Mouse (Mus musculus): ENCODE data around the gene Zmynd8.

Gene Zmynd8

GRCm38 (mm10) chr2:165899474-165899873 is 658 bp upstream of the Zmynd8 start:
- DNase-seq (ENCODE audit: low spot score in 2 of 2): no peak

GRCm38 (mm10) chr2:165896171-165896570 is 2.6 kb downstream of the Zmynd8 start:
- DNase-seq (ENCODE audit: low spot score in 2 of 2): no peak

DNA sequence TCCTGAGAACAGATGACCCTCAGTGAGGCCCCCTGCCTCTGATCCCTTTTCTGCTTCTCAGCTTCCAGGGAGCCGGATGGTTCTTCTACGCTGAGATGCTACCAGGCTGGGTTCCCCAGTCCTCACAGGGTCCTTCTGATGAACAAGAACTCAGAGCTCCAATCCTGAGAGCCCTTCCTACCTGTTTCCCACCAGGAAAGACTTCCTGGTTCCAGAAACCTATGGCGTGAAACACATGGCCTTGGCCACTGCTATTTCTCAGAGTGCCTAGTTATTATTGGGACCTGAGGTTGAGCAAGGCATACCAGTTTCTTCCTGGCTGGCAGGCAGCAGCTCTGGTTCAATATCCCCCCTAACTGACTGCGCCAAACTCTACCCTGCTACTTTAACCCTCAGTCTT is 3.1 kb downstream of the Zmynd8 start:
- no peak for DNase-seq (ENCODE audit: low spot score in 2 of 2)

DNA sequence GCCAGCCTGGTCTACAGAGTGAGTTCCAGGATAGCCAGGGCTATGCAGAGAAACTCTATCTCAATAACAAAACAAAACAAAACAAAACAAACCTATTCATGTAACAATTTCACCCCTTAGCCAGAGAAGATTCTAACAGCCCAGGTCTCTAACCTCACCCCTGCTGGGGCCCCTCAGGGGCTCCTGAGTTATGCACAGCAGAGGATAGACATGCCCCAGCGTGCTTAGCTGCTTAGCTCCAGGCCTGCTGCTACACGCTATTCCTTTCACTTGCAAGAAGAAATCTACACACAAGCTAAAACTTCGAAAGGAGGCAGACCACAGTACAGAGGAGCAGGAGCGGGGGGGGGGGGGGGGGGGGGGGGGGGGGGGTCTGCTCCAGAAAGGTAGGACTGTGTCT is 4.3 kb downstream of the Zmynd8 start:
- DNase-seq (ENCODE audit: low spot score in 2 of 2): no peak

GRCm38 (mm10) chr2:165893232-165893631 is 5.6 kb downstream of the Zmynd8 start:
- no peak for DNase-seq (ENCODE audit: low spot score in 2 of 2)

- DNase-seq (ENCODE audit: low spot score in 2 of 2): no peak
These were observed 6.2 kb downstream of the Zmynd8 start for GRCm38 (mm10) chr2:165892626-165893025.

DNA sequence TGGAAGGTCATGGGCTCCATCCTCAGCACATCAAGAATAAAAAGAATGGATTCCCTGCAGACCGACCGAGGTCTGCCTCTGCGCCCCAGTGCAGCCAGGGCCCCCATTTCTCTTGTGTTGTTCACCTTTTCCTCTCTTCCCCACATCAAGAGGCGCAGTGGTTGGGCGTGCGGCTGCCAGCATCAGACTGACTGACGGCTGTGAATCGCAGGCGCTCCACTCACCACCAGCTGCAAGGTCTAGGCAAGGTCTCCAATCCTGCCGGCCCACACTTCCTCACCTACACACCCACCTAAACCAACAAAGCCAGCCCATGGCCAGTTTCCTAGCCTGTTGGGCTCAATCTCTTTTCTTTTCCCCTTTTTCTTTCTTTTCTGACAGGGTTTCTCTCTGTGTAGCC is 8.4 kb downstream of the Zmynd8 start:
- no peak for DNase-seq (ENCODE audit: low spot score in 2 of 2)

- no peak for DNase-seq (ENCODE audit: low spot score in 2 of 2)
These were observed 8.9 kb downstream of the Zmynd8 start for GRCm38 (mm10) chr2:165889874-165890273.

DNA sequence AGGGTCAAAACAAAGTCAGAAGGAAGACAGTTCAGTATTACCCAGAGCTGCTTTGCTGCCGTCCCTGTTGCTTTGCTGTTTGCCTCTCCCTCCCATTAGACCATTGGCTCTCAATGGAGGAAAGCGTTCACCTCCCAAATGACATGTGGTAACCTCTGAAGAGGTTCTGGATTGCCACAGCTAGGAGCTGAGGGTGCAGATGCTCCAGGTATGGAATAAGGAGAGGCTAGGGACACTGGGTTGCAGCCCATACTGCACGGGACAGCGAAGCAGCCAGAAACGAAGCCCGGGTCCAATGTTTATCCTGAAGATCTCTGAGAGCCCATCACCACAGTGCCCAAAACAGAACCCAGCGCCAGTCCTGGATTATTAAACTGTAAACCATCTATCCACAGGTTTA is 9.6 kb downstream of the Zmynd8 start:
- DNase-seq (ENCODE audit: low spot score in 2 of 2): no peak

GRCm38 (mm10) chr2:165888813-165889221 is 10.0 kb downstream of the Zmynd8 start:
- no peak for DNase-seq (ENCODE audit: low spot score in 2 of 2)

- peak in 1 of 2 experiments; percentile 78 for DNase-seq (ENCODE audit: low spot score in 2 of 2)
These were observed 10.4 kb downstream of the Zmynd8 start for GRCm38 (mm10) chr2:165888396-165888795.

GRCm38 (mm10) chr2:165886857-165887628 is 11.8 kb downstream of the Zmynd8 start:
- DNase-seq (ENCODE audit: low spot score in 2 of 2): no peak

DNA sequence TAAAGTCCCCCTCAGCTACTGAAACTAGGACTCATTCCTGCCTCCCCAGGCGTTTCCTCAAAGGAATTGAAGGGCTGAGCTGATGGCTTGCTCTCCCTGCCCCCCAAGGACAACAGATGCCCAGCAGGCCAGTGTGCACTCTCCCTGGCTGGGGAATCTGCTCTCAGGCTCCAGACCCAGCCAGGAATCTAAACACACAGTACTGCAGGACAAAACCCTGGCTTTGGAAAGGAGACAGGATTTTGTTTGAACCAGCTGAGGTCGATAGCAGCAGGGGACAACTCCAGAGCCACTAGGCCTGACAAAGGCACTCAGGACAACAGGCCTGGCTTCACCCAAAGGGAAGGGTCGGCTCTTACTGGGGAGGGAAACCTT is 12.3 kb downstream of the Zmynd8 start:
- no peak for DNase-seq (ENCODE audit: low spot score in 2 of 2)

- no peak for DNase-seq (ENCODE audit: low spot score in 2 of 2)
These were observed 12.9 kb downstream of the Zmynd8 start for GRCm38 (mm10) chr2:165885951-165886320.

GRCm38 (mm10) chr2:165885225-165885950 is 13.4 kb downstream of the Zmynd8 start:
- peak in 1 of 2 experiments; percentile 83 for DNase-seq (ENCODE audit: low spot score in 2 of 2)

GRCm38 (mm10) chr2:165884577-165885224 is 14.1 kb downstream of the Zmynd8 start:
- DNase-seq (ENCODE audit: low spot score in 2 of 2): peak; percentile 96 to 98

DNA sequence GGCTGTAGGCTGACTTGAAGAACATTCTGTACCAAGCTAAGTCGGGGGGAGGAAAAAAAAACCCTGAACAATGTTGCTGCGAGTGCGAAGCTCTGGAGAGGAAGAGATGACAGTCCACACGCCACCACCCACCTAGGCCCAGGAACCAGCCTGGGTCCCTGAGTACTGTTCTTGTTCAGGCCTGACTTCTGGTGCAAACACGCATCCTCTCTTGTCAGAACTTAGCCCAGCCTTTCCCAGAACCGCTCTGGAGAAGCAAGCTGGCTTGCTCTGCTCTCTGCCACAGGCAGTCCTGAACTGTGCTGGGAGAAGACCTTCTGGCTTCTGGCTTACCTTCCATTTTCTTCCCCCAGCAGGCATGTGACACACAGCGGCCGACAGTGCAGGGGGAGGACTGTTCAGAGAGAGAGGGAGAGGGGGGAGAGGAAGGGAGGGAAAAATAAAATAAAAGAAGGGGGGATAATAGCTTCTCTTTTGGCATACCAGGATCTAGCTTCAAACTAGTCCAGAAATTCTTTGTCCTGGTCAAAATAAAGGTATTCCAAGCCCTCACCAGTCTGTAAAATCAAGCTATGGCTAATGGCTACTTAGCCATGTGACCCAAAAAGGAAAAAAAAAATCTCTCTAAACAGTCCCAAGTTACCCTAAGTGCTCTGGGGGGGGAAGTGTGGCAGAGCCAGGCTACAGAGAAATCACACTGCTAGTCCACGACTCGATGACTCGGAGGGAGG is 14.8 kb downstream of the Zmynd8 start:
- DNase-seq (ENCODE audit: low spot score in 2 of 2): peak; percentile 82 to 91

- no peak for DNase-seq (ENCODE audit: low spot score in 2 of 2)
These were observed 15.8 kb downstream of the Zmynd8 start for GRCm38 (mm10) chr2:165883006-165883405.

- no peak for DNase-seq (ENCODE audit: low spot score in 2 of 2)
These were observed 17.0 kb downstream of the Zmynd8 start for GRCm38 (mm10) chr2:165881585-165882431.

DNA sequence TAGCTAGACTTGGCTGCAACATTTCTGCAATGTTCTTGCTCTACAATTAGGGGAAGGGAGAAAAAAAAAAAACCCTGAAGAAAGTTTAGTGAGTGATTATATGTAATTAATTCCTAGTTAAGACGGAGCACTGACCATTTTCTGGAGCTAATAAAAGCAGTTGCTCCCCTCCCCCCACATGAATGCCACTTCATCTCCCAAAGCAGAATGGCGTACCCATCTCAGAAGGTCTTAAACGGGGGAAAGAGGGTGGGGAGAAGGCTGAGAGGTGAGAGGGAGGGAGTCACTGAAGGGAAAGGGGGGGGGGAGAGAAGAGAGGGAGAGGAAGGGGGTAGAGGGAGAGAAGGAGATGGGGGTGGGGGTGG is 17.6 kb downstream of the Zmynd8 start:
- no peak for DNase-seq (ENCODE audit: low spot score in 2 of 2)

DNA sequence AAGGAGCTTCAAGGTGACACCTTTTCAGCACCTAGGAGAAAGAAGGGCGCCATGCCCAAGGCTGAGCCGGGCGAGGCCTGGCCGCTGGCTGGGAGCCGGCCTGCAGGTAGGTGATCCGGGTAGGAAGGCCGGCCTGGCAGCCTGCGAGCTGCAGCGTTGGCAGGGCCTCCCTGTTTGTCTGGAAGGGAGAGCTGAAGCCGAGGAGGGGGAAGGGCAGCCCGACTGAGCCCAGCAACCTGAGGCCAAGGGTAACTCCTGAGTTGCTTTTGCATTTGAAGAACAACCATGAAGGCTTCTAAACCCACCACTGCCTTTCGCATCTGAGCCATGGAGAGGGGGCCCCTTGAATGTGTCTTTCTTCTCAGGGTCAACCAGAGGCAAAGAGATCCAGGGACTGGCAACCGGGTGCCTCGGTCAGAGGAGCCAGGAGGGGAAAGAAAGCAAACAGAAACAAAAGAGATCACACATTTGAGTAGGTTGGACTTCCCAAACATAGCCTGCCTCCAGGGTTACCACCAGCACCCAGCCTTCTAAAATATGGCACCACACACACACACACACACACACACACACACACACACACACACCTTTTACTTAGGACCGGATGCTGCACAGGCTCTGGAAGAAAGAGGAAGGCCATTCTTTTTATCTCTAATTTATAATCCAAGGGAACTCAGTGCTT is 18.2 kb downstream of the Zmynd8 start:
- peak in 1 of 2 experiments; percentile 61 for DNase-seq (ENCODE audit: low spot score in 2 of 2)

Data from right cerebral cortex, postnatal 36 days (tissue).